Mouse (Mus musculus): ENCODE results near the gene Smyd3. TPM values are rescaled to one million over a fixed set of nuclear protein-coding genes. Genes with fewer than 3 reads are reported as not detected.

Smyd3 gene
- polyA plus RNA-seq, 1 experiment, result not detected

DNA sequence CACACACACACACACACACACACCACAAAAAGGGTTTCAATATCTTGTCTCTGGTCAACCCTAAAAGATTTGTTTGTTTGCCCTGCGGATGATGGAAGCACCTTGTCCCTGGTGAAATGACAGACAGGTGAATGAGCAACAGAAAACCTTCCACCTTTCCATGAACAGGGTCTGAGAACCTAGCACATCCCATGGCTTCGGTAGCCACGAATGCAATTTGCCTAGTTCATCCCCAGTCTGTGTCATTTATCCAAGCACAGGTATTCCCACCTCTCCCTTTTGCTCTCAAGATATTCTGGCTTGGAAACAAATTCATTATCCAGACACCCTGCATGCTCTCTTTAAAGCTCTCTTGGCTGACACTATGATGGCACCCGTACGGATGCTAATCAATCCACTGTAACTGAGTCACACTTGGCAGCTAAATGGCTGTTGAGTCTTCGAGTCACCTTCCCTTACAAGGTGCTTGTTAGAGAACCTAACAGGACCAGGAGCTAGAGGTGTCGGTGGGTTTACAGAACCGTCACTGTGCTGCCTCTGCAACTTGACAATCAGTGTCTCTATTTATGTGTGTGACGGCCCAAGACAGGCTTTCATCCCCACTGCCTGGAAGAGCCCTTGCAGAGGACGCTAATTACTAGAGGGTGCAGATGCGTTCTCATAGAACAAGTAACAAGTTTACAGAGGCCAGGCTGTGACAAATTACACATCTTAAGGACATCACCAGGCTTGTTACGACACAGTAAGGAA, 309.8 kb downstream of the Smyd3 start:
- H3K27ac ChIP-seq (ENCODE audit: insufficient read depth, low read depth, low read length), result no peak overlapping the region
- WGBS, result 57% methylated on average over 12 of the region's 12 CpGs
- H3K4me3 ChIP-seq (ENCODE audit: insufficient read depth, low read depth, low read length), result no peak overlapping the region
- H3K4me1 ChIP-seq (ENCODE audit: control insufficient read depth, insufficient read depth, low read length), result peaks cover 6% of the 10 kb centered on the region
- no peak for TF ChIP-seq POLR2A (IDR thresholded peaks at IDR 0.05; ENCODE audit: insufficient read depth, low read depth, low read length)
- no peak for TF ChIP-seq CTCF (IDR thresholded peaks at IDR 0.05; ENCODE audit: insufficient read depth, low read depth, low read length)

DNA sequence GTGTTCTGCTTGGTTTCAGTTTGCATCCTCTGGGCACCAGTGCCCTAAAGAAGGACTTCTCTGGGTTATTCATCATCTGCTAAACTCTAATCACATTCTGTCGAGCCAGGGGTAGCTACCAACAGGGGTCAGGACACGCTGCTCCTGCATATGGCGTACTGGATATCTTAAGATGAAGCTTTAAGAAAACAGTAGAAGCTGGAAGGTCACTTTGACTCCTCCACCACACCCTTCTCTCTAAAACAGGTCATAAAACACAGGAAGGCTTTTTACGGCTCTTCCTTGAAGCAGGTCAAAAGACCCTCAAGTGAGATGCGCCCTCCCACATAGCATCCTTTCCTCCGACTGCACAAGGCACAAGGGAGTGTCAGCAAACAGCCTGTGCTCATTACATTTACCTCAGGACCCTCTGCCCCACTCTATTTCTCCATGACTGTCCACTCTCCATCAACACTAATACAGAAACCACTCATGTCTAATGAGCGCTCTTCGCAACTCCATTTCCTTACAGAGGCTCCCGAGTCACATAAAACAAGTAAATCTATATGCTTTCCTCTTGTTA, 310.6 kb downstream of the Smyd3 start:
- WGBS, result 92% methylated on average over 9 of the region's 9 CpGs
- H3K4me1 ChIP-seq (ENCODE audit: control insufficient read depth, insufficient read depth, low read length), result peaks cover 6% of the 10 kb centered on the region

DNA sequence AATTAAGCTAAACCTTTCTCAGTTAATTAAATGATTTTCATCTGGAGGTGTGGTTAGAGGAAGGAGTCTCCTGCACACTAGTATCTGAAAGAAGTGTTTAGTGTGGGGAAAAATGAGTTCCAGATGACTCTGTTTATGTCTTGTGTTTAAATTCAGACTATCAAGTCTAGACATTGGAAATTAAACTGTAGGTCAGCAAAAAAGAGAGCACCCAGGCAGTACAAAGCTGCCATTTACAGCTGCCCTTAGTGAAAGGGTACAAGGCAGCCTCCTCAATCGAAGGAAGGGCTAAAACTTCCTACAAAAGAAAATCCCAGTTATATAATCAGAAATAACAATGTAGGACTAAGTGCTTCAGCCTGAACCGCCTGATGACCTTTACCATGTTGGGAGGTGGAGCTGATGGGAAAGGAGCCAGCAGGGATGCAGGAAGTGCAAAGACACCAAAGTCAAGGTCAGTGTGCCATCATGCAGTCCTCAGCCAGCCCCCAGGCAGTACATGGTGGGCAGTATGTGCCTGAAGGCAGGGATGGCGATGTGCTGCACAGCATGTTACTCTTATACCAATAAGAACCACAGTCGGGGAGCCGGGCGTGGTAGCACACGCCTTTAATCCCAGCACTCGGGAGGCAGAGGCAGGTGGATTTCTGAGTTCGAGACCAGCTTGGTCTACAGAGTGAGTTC, 319.2 kb downstream of the Smyd3 start:
- Histone ChIP-seq H3K4me1 (ENCODE audit: control insufficient read depth, insufficient read depth, low read length) (no peaks in the 10 kb centered on the region), H3K4me3 (ENCODE audit: insufficient read depth, low read depth, low read length) (no peak overlapping the region), H3K27ac (ENCODE audit: insufficient read depth, low read depth, low read length) (no peak overlapping the region)
- WGBS, result 93% methylated on average over 9 of the region's 9 CpGs
- TF ChIP-seq POLR2A (IDR thresholded peaks at IDR 0.05; ENCODE audit: insufficient read depth, low read depth, low read length) (no peak), CTCF (IDR thresholded peaks at IDR 0.05; ENCODE audit: insufficient read depth, low read depth, low read length) (no peak)

More for the DNA sequence above, 310.6 kb downstream of the Smyd3 start:
- Histone ChIP-seq H3K4me3 (ENCODE audit: insufficient read depth, low read depth, low read length) (no peak overlapping the region), H3K27ac (ENCODE audit: insufficient read depth, low read depth, low read length) (no peak overlapping the region)
- no peak for TF ChIP-seq CTCF (IDR thresholded peaks at IDR 0.05; ENCODE audit: insufficient read depth, low read depth, low read length)
- no peak for TF ChIP-seq POLR2A (IDR thresholded peaks at IDR 0.05; ENCODE audit: insufficient read depth, low read depth, low read length)

DNA sequence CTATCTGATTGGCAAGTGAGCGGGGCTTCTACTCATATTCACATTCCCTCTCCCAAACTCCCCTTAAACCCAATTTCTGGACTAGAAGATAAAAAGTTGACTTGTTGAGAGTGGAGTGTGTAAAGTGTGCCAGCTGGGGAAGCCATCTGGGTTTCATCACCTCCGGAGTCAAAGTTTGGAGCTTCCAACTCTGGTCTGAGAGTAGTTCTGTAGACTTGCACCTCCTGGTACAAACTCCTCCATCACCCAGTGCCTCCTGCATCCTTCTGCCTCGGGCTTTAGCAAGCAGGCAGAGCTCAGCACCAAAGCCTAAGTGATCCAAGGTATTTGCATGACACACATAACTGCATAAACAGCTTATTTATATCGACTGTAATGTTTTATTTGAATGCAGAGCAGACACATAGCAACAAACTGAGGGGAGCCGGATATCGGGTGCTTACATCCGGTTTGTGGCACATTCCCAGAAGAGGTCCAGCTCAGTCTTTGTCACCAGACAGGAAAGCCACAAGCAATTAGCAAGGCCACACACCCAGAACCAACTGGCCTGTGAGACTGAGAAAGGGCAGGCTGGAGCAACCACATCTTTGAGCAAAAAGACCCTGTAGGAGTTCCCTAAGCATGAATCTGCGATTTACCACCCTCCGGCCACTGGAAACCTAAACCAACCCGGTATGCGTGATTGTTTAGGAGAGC, 319.9 kb downstream of the Smyd3 start:
- 66% methylated on average over 11 of the region's 11 CpGs for WGBS
- no peak overlapping the region for H3K4me3 ChIP-seq (ENCODE audit: insufficient read depth, low read depth, low read length)
- no peak overlapping the region for H3K27ac ChIP-seq (ENCODE audit: insufficient read depth, low read depth, low read length)
- no peaks in the 10 kb centered on the region for H3K4me1 ChIP-seq (ENCODE audit: control insufficient read depth, insufficient read depth, low read length)
- TF ChIP-seq POLR2A (IDR thresholded peaks at IDR 0.05; ENCODE audit: insufficient read depth, low read depth, low read length) (no peak), CTCF (IDR thresholded peaks at IDR 0.05; ENCODE audit: insufficient read depth, low read depth, low read length) (no peak)

DNA sequence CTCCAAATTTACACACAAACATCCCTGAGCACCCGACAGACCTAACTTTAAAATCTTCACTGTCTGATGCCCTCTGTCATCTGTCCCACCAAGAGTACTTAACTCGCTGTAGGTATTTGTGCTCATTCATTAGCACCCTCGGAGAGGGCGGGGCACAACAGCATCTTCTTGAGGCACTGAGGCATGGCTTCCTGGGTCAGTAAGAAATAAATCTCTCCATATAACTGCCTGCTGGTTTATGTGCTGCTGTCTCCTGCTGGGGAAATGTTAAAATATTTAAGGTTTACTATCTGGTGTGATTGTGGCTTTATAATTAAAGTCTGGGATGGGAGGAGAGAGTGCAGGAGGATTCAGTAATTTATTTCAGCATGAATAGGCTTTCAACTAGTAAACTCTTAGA, 320.7 kb downstream of the Smyd3 start:
- 74% methylated on average over 4 of the region's 4 CpGs for WGBS
- H3K27ac ChIP-seq (ENCODE audit: insufficient read depth, low read depth, low read length), result no peak overlapping the region
- no peak overlapping the region for H3K4me3 ChIP-seq (ENCODE audit: insufficient read depth, low read depth, low read length)
- H3K4me1 ChIP-seq (ENCODE audit: control insufficient read depth, insufficient read depth, low read length), result no peaks in the 10 kb centered on the region
- no peak for TF ChIP-seq POLR2A (IDR thresholded peaks at IDR 0.05; ENCODE audit: insufficient read depth, low read depth, low read length)
- TF ChIP-seq CTCF (IDR thresholded peaks at IDR 0.05; ENCODE audit: insufficient read depth, low read depth, low read length), result no peak

DNA sequence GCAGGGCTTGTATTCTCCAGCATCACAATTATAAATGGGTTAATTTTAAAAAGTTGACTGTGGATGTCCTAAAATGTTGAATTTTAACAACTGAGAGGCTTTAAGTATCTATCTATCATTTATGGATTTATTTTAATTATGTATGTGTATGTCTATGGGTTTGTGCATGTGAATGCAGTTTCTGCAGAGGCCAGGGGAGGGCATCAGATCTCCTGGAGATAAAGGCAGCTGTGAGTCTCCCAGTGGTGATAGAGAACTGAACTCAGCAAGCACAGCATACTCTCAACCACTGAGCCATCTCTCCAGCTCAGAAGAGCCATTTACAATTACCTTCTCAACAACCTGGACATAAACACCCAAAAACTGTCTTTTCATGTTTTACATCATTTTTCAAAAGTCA, 321.4 kb downstream of the Smyd3 start:
- no peak overlapping the region for H3K4me3 ChIP-seq (ENCODE audit: insufficient read depth, low read depth, low read length)
- no peak overlapping the region for H3K27ac ChIP-seq (ENCODE audit: insufficient read depth, low read depth, low read length)
- H3K4me1 ChIP-seq (ENCODE audit: control insufficient read depth, insufficient read depth, low read length), result no peaks in the 10 kb centered on the region
- TF ChIP-seq POLR2A (IDR thresholded peaks at IDR 0.05; ENCODE audit: insufficient read depth, low read depth, low read length), result no peak
- no peak for TF ChIP-seq CTCF (IDR thresholded peaks at IDR 0.05; ENCODE audit: insufficient read depth, low read depth, low read length)

DNA sequence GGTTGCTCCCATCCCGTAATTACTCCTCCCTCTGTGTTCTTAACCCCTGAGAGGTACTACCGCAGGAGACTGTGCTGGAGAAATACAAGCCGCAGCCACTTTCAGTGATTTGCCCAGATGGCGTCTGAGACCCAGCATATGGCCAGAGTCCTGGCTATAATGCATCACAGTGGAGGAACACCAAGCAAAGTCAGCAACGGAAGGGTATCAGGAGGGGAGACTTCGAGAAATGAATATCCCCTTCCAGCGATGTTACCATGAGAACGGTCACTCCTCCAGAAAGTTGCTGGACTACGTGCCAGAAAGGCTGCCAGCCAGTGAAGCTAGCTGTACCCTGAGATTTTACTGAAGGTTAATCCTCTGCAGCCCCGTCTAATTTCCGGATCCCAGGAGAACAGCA, 325.1 kb downstream of the Smyd3 start:
- 83% methylated on average over 11 of the region's 11 CpGs for WGBS
- TF ChIP-seq CTCF (IDR thresholded peaks at IDR 0.05; ENCODE audit: insufficient read depth, low read depth, low read length), result no peak
- no peak for TF ChIP-seq POLR2A (IDR thresholded peaks at IDR 0.05; ENCODE audit: insufficient read depth, low read depth, low read length)
- H3K27ac ChIP-seq (ENCODE audit: insufficient read depth, low read depth, low read length), result no peak overlapping the region

DNA sequence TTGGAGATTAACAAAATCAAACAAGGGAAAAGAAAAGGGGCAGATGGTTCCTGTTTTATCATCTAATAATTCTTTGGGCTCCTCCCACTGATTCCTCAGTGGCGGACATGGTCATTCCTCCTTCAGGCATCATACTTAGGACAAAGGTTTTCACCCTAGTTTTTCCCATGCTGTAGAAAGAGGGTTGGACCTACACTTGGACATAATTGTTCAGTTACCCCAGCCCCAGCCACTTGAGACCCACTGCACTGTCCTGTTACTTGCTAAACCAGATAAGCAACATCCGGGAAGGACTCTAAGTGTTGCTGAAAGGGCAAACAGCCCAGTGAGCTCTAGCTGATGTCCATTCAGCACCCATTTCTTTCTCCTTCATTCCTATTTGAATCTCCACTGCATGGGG, 327.0 kb downstream of the Smyd3 start:
- WGBS, result 95% methylated on average over 2 of the region's 2 CpGs
- H3K4me1 ChIP-seq (ENCODE audit: control insufficient read depth, insufficient read depth, low read length), result no peaks in the 10 kb centered on the region
- TF ChIP-seq POLR2A (IDR thresholded peaks at IDR 0.05; ENCODE audit: insufficient read depth, low read depth, low read length), result no peak
- no peak for TF ChIP-seq CTCF (IDR thresholded peaks at IDR 0.05; ENCODE audit: insufficient read depth, low read depth, low read length)
- no peak overlapping the region for H3K27ac ChIP-seq (ENCODE audit: insufficient read depth, low read depth, low read length)
- no peak overlapping the region for H3K4me3 ChIP-seq (ENCODE audit: insufficient read depth, low read depth, low read length)

More for the DNA sequence above, 325.1 kb downstream of the Smyd3 start:
- Histone ChIP-seq H3K4me1 (ENCODE audit: control insufficient read depth, insufficient read depth, low read length) (no peaks in the 10 kb centered on the region), H3K4me3 (ENCODE audit: insufficient read depth, low read depth, low read length) (no peak overlapping the region)

DNA sequence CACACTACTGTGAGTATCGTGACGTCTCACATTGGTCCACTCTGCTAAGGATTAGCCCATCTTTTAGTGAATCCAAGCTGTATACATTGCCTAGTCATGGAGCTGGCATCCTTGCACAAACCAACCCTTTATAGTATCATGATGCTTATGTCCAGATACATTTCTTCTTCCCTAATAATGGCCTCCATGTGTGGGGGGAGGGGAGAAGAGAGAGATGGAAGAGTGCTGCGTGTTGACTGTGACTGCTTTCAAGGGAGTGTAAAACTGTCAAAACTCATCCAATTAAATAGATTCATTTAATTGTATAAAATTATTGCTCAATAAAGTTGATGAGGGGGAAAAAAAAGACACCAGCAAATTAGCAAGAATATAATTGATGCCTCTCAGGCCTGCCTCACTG, 330.7 kb downstream of the Smyd3 start:
- H3K4me1 ChIP-seq (ENCODE audit: control insufficient read depth, insufficient read depth, low read length), result no peaks in the 10 kb centered on the region
- TF ChIP-seq CTCF (IDR thresholded peaks at IDR 0.05; ENCODE audit: insufficient read depth, low read depth, low read length) (no peak), POLR2A (IDR thresholded peaks at IDR 0.05; ENCODE audit: insufficient read depth, low read depth, low read length) (no peak)
- WGBS, result 92% methylated on average over 3 of the region's 3 CpGs
- H3K27ac ChIP-seq (ENCODE audit: insufficient read depth, low read depth, low read length), result no peak overlapping the region
- H3K4me3 ChIP-seq (ENCODE audit: insufficient read depth, low read depth, low read length), result no peak overlapping the region

Data from olfactory bulb, adult 2 months (tissue).